In genomic region chr12:5182586-5182985, GRCm38 (mm10) we compare ENCODE assay signal across 21 mouse cellular contexts.
A peak's percentile ranks its signal among the peaks of the same experiment; 100 is the strongest.
DNase-seq lines count a peak whose midpoint lies in the region; ATAC-seq and TF ChIP-seq lines count a peak whose summit lies in the region.
"Had no signal": no experiment of that assay in that cellular context is flagged by ENCODE, and none has a peak within 500 bp of the region (broad histone marks: within the 10 kb centered on the region; RNA-seq: fewer than 3 reads in every experiment).

No protein-coding gene starts in this region.

- H3K9ac ChIP-seq in hindbrain, embryonic 13.5 days, result no peak overlapping the region
- H3K9ac ChIP-seq in midbrain, postnatal 0 days (replicated peaks; ENCODE audit: low read length, poor library complexity, severe bottlenecking), result no peak overlapping the region
- H3K9ac ChIP-seq: embryonic facial prominence, embryonic 13.5 days; limb, embryonic 12.5 days; liver, embryonic 12.5 days; lung, embryonic 14.5 days had no signal

- H3K27me3 ChIP-seq in hindbrain, embryonic 13.5 days, result no peaks in the 10 kb centered on the region
- peaks cover 1% of the 10 kb centered on the region; the same call in 1 of the 2 replicates for H3K27me3 ChIP-seq in hindbrain, embryonic 10.5 days (ENCODE audit: insufficient read depth, poor library complexity, severe bottlenecking)
- H3K27me3 ChIP-seq in midbrain, postnatal 0 days (ENCODE audit: insufficient read depth, low read length), result no peaks in the 10 kb centered on the region
- H3K27me3 ChIP-seq: embryonic facial prominence, embryonic 13.5 days; limb, embryonic 12.5 days; liver, embryonic 12.5 days; Patski had no signal

- 62% methylated on average over 4 of the region's 4 CpGs for WGBS in hindbrain, embryonic 13.5 days
- 73% methylated on average over 4 of the region's 4 CpGs for WGBS in hindbrain, embryonic 10.5 days
- WGBS in midbrain, postnatal 0 days, result 60% methylated on average over 4 of the region's 4 CpGs

- no peak for TF ChIP-seq CTCF in brain, embryonic 14.5 days (IDR thresholded peaks at IDR 0.05; ENCODE audit: borderline replicate concordance, extremely low read depth, insufficient read depth, insufficient read length)
- no peak for TF ChIP-seq CTCF in cortical plate, adult 2 months (IDR thresholded peaks at IDR 0.05; ENCODE audit: extremely low read depth, insufficient read depth, low read length)
- TF ChIP-seq CTCF in midbrain, postnatal 0 days (IDR thresholded peaks at IDR 0.05), result no peak

- no peak overlapping the region for H3K4me3 ChIP-seq in hindbrain, embryonic 13.5 days
- H3K4me3 ChIP-seq in hindbrain, embryonic 10.5 days, result no peak overlapping the region
- no peak overlapping the region for H3K4me3 ChIP-seq in cortical plate, adult 2 months (ENCODE audit: insufficient read depth, low read length)
- H3K4me3 ChIP-seq in midbrain, postnatal 0 days (ENCODE audit: low read depth, low read length), result no peak overlapping the region
- H3K4me3 ChIP-seq: embryonic facial prominence, embryonic 13.5 days; heart, adult 2 months; limb, embryonic 12.5 days; liver, embryonic 12.5 days; myocyte had no signal

- H3K4me2 ChIP-seq in hindbrain, embryonic 13.5 days, result no peak overlapping the region
- no peak overlapping the region for H3K4me2 ChIP-seq in midbrain, postnatal 0 days (ENCODE audit: low read depth, low read length, poor library complexity, severe bottlenecking)
- H3K4me2 ChIP-seq: embryonic facial prominence, embryonic 13.5 days; limb, embryonic 12.5 days; liver, embryonic 12.5 days; lung, embryonic 14.5 days had no signal

- TF ChIP-seq POLR2A in brain, embryonic 14.5 days (IDR thresholded peaks at IDR 0.05; ENCODE audit: borderline replicate concordance, extremely low read depth, insufficient read depth, insufficient read length, poor library complexity, severe bottlenecking), result no peak
- no peak for TF ChIP-seq POLR2A in cortical plate, adult 2 months (IDR thresholded peaks at IDR 0.05; ENCODE audit: extremely low read depth, insufficient read depth, low read length)

- no peaks in the 10 kb centered on the region for H3K9me3 ChIP-seq in hindbrain, embryonic 13.5 days
- no peaks in the 10 kb centered on the region for H3K9me3 ChIP-seq in hindbrain, embryonic 10.5 days
- no peaks in the 10 kb centered on the region for H3K9me3 ChIP-seq in midbrain, postnatal 0 days (ENCODE audit: low read length)
- H3K9me3 ChIP-seq: embryonic facial prominence, embryonic 13.5 days; limb, embryonic 12.5 days; liver, embryonic 12.5 days had no signal

- H3K27ac ChIP-seq in hindbrain, embryonic 13.5 days, result peak overlapping the region; percentile 35; the same call in 1 of the 2 replicates
- H3K27ac ChIP-seq in hindbrain, embryonic 10.5 days, result no peak overlapping the region
- H3K27ac ChIP-seq in cortical plate, adult 2 months (ENCODE audit: insufficient read depth, low read length), result 0 out of 2 replicates have a peak overlapping the region, but pooled peaks have one; percentile 24
- 0 out of 2 replicates have a peak overlapping the region, but pooled peaks have one; percentile 8 for H3K27ac ChIP-seq in midbrain, postnatal 0 days (ENCODE audit: low read depth, low read length)
- H3K27ac ChIP-seq: embryonic facial prominence, embryonic 13.5 days; heart, adult 2 months; limb, embryonic 12.5 days; liver, embryonic 12.5 days had no signal

- H3K4me1 ChIP-seq in hindbrain, embryonic 13.5 days (replicated peaks), result peaks cover 38% of the 10 kb centered on the region
- peaks cover 18% of the 10 kb centered on the region for H3K4me1 ChIP-seq in hindbrain, embryonic 10.5 days (replicated peaks)
- H3K4me1 ChIP-seq in cortical plate, adult 2 months (ENCODE audit: control insufficient read depth, insufficient read depth, low read length), result peaks cover 13% of the 10 kb centered on the region
- H3K4me1 ChIP-seq in midbrain, postnatal 0 days (ENCODE audit: insufficient read depth, low read length), result peaks cover 9% of the 10 kb centered on the region; the same call in 1 of the 2 replicates
- H3K4me1 ChIP-seq: liver, embryonic 12.5 days had no signal

- no peak for ATAC-seq in hindbrain, embryonic 13.5 days (ENCODE audit: low FRiP score)
- ATAC-seq in midbrain, postnatal 0 days (ENCODE audit: low FRiP score), result peak; percentile 56; the same call in 1 of the 2 replicates
- ATAC-seq: liver, embryonic 12.5 days had no signal

- no peaks in the 10 kb centered on the region for H3K36me3 ChIP-seq in hindbrain, embryonic 13.5 days
- no peaks in the 10 kb centered on the region for H3K36me3 ChIP-seq in hindbrain, embryonic 10.5 days
- H3K36me3 ChIP-seq in midbrain, postnatal 0 days (ENCODE audit: insufficient read depth, low read length), result no peaks in the 10 kb centered on the region
- H3K36me3 ChIP-seq: embryonic facial prominence, embryonic 13.5 days; limb, embryonic 12.5 days; liver, embryonic 12.5 days had no signal

- DNase-seq in hindbrain, embryonic 10.5 days (ENCODE audit: low spot score), result no peak
- DNase-seq in brain, embryonic 14.5 days (ENCODE audit: low read depth), result peak; percentile 47
- DNase-seq in midbrain, postnatal 0 days (ENCODE audit: low spot score), result no peak
- no peak for DNase-seq in urinary bladder, adult 18-20 months (ENCODE audit: low spot score in 2 of 2)
- DNase-seq in Muller cell, postnatal 12 days (ENCODE audit: inconsistent ontology term), result no peak
- DNase-seq: cerebellum, adult 9-11 months; gastrocnemius, postnatal 14 days; heart, adult 2 months; heart, postnatal 4 days; kidney, adult 11 months; kidney, postnatal 10 days; lung, embryonic 14.5 days; lung, postnatal 36 days; thymus, postnatal 14 days had no signal
